8 mouse cellular contexts compared by ENCODE assay signal in genomic region chr5:30868981-30869380, GRCm38 (mm10). TPM values are rescaled to one million over a fixed set of nuclear protein-coding genes. Genes with fewer than 3 reads are reported as not detected.
DNase-seq lines count a peak whose midpoint lies in the region; ATAC-seq and TF ChIP-seq lines count a peak whose summit lies in the region.

No protein-coding gene starts in this region.

- WGBS in heart, adult 2 months = 14% methylated on average over 9 of the region's 9 CpGs
- WGBS in hindbrain, embryonic 13.5 days = 21% methylated on average over 9 of the region's 9 CpGs
- WGBS in liver, postnatal 0 days (ENCODE audit: insufficient replicate concordance) = 22% methylated on average over 9 of the region's 9 CpGs

- H3K27me3 ChIP-seq in heart, adult 2 months (ENCODE audit: control insufficient read depth, insufficient read depth, low read length) = no peaks in the 10 kb centered on the region
- no peaks in the 10 kb centered on the region for H3K27me3 ChIP-seq in hindbrain, embryonic 13.5 days
- no peaks in the 10 kb centered on the region for H3K27me3 ChIP-seq in liver, postnatal 0 days (ENCODE audit: insufficient read depth, low read length)

- intact Hi-C loops in heart, adult 2 months (cut with DNase I) = loop anchor here (1.0 to 5.0 kb wide), 4 partner anchors 19 to 62 kb away; partner anchors contain the start of genes Agbl5 and Ost4
- intact Hi-C loops in heart, postnatal 10 days (cut with DNase I) = loop anchor here (1.0 to 5.0 kb wide), 2 partner anchors 19 to 128 kb away; partner anchors contain the start of gene Agbl5
- intact Hi-C loops in left cerebral cortex, postnatal 36 days (cut with DNase I) = no loop called here

- peak overlapping the region; percentile 46 for H3K9ac ChIP-seq in heart, adult 2 months (ENCODE audit: low read depth, low read length)
- peak overlapping the region; percentile 90 for H3K9ac ChIP-seq in hindbrain, embryonic 13.5 days
- H3K9ac ChIP-seq in liver, postnatal 0 days (replicated peaks) = peak overlapping the region; percentile 84; the same call in 1 of the 2 replicates

- no peak for DNase-seq in heart, adult 2 months
- no peak for DNase-seq in heart, postnatal 10 days
- DNase-seq in embryo, embryonic 11 days = peak; percentile 52
- DNase-seq in liver, postnatal 0 days = peak; percentile 16
- no peak for DNase-seq in left cerebral cortex, postnatal 36 days (ENCODE audit: low spot score in 2 of 2)
- DNase-seq in frontal cortex, postnatal 14 days (ENCODE audit: low spot score in 2 of 2) = no peak

- no peak for TF ChIP-seq POLR2A in heart, adult 2 months (IDR thresholded peaks at IDR 0.05; ENCODE audit: insufficient read depth, low read depth, low read length)

- peaks cover 3% of the 10 kb centered on the region for H3K4me1 ChIP-seq in heart, adult 2 months (ENCODE audit: control insufficient read depth, insufficient read depth, low read length)
- H3K4me1 ChIP-seq in hindbrain, embryonic 13.5 days (replicated peaks) = peaks cover 26% of the 10 kb centered on the region
- H3K4me1 ChIP-seq in liver, postnatal 0 days (ENCODE audit: insufficient read depth) = peaks cover 11% of the 10 kb centered on the region; the same call in 1 of the 2 replicates

- H3K79me2 ChIP-seq in heart, adult 2 months (replicated peaks; ENCODE audit: control insufficient read depth, insufficient read depth, low read length) = no peaks in the 10 kb centered on the region

- ATAC-seq in hindbrain, embryonic 13.5 days (ENCODE audit: low FRiP score) = 0 out of 2 replicates have a peak, but pooled peaks have one; percentile 11
- ATAC-seq in liver, postnatal 0 days = no peak
- no peak for ATAC-seq in cerebellum, adult (ENCODE audit: insufficient number of reproducible peaks, low FRiP score, low TSS enrichment)

- H3K4me3 ChIP-seq in heart, adult 2 months = peak overlapping the region; percentile 73
- H3K4me3 ChIP-seq in hindbrain, embryonic 13.5 days = peak overlapping the region; percentile 76
- H3K4me3 ChIP-seq in liver, postnatal 0 days (ENCODE audit: low read depth, low read length) = peak overlapping the region; percentile 71

- no peak for TF ChIP-seq CTCF in heart, adult 2 months (IDR thresholded peaks at IDR 0.05)
- no peak for TF ChIP-seq CTCF in liver, postnatal 0 days (IDR thresholded peaks at IDR 0.05; ENCODE audit: low read depth)

- no peaks in the 10 kb centered on the region for H3K9me3 ChIP-seq in hindbrain, embryonic 13.5 days
- no peaks in the 10 kb centered on the region for H3K9me3 ChIP-seq in liver, postnatal 0 days (ENCODE audit: low read length)

- H3K36me3 ChIP-seq in heart, adult 2 months (ENCODE audit: control insufficient read depth, insufficient read depth, low read length) = peaks cover 4% of the 10 kb centered on the region; the same call in 1 of the 2 replicates
- peaks cover 64% of the 10 kb centered on the region for H3K36me3 ChIP-seq in hindbrain, embryonic 13.5 days
- peaks cover 30% of the 10 kb centered on the region for H3K36me3 ChIP-seq in liver, postnatal 0 days (replicated peaks; ENCODE audit: insufficient read depth, low read length)

- H3K4me2 ChIP-seq in hindbrain, embryonic 13.5 days = peak overlapping the region; percentile 87
- H3K4me2 ChIP-seq in liver, postnatal 0 days (ENCODE audit: low read depth, low read length) = peak overlapping the region; percentile 89

- no peak for TF ChIP-seq EP300 in heart, adult 2 months (IDR thresholded peaks at IDR 0.05; ENCODE audit: insufficient read depth, low read depth, low read length)
- TF ChIP-seq EP300 in liver, postnatal 0 days (IDR thresholded peaks at IDR 0.05; ENCODE audit: low read depth) = no peak

- H3K27ac ChIP-seq in heart, adult 2 months = peak overlapping the region; percentile 91
- H3K27ac ChIP-seq in hindbrain, embryonic 13.5 days = peak overlapping the region; percentile 80
- no peak overlapping the region for H3K27ac ChIP-seq in liver, postnatal 0 days (ENCODE audit: low read depth)

RNA-seq across cellular contexts. Expression of gene Tmem214, which starts 1.2 kb away (rescaled TPM):
- 10 to 100 TPM; 34.7 to 37.5 TPM for total RNA-seq in heart, adult 2 months (2021)
- 55.3 and 55.7 TPM in 2 replicates for polyA plus RNA-seq in heart, adult 2 months (2012; rRNA removed)
- total RNA-seq in heart, postnatal 10 days (2021) = 10 to 100 TPM; 48.9 TPM
- polyA plus RNA-seq in hindbrain, embryonic 13.5 days (2015; fragmentation: Nextera tagmentation; extraction: Ambion mirVana) = 59.5 and 61.9 TPM in 2 replicates
- polyA plus RNA-seq in liver, postnatal 0 days (2015; fragmentation: Nextera tagmentation; extraction: Ambion mirVana) = 32.1 and 33.0 TPM in 2 replicates
- 10 to 100 TPM; 51.9 to 79.5 TPM for total RNA-seq in left cerebral cortex, postnatal 36 days (2021)

RNA-seq across cellular contexts. Expression of gene Agbl5, which starts 19.5 kb away (rescaled TPM):
- 1 to 10 TPM; 4.3 to 4.8 TPM for total RNA-seq in heart, adult 2 months (2021)
- polyA plus RNA-seq in heart, adult 2 months (2012; rRNA removed) = 7.8 and 8.7 TPM in 2 replicates
- total RNA-seq in heart, postnatal 10 days (2021) = 1 to 10 TPM; 9.4 to 9.7 TPM
- 23.6 and 24.8 TPM in 2 replicates for polyA plus RNA-seq in hindbrain, embryonic 13.5 days (2015; fragmentation: Nextera tagmentation; extraction: Ambion mirVana)
- 3.1 and 3.2 TPM in 2 replicates for polyA plus RNA-seq in liver, postnatal 0 days (2015; fragmentation: Nextera tagmentation; extraction: Ambion mirVana)
- 10 to 100 TPM; 13.5 to 20.2 TPM for total RNA-seq in left cerebral cortex, postnatal 36 days (2021)

RNA-seq across cellular contexts. Expression of gene Ost4, which starts 38.6 kb away (rescaled TPM):
- 100 to 1,000 TPM; 160 to 161 TPM for total RNA-seq in heart, adult 2 months (2021)
- polyA plus RNA-seq in heart, adult 2 months (2012; rRNA removed) = 191 and 208 TPM in 2 replicates
- total RNA-seq in heart, postnatal 10 days (2021) = 100 to 1,000 TPM; 162 to 178 TPM
- polyA plus RNA-seq in hindbrain, embryonic 13.5 days (2015; fragmentation: Nextera tagmentation; extraction: Ambion mirVana) = 272 and 289 TPM in 2 replicates
- 263 and 277 TPM in 2 replicates for polyA plus RNA-seq in liver, postnatal 0 days (2015; fragmentation: Nextera tagmentation; extraction: Ambion mirVana)
- 10 to 100 TPM; 82.6 to 97.0 TPM for total RNA-seq in left cerebral cortex, postnatal 36 days (2021)

RNA-seq across cellular contexts. Expression of gene Emilin1, which starts 44.2 kb away (rescaled TPM):
- total RNA-seq in heart, adult 2 months (2021) = 10 to 100 TPM; 21.2 to 21.3 TPM
- polyA plus RNA-seq in heart, adult 2 months (2012; rRNA removed) = 30.6 and 31.3 TPM in 2 replicates
- 10 to 100 TPM; 68.4 to 76.3 TPM for total RNA-seq in heart, postnatal 10 days (2021)
- 23.6 and 30.2 TPM in 2 replicates for polyA plus RNA-seq in hindbrain, embryonic 13.5 days (2015; fragmentation: Nextera tagmentation; extraction: Ambion mirVana)
- 25.3 and 30.9 TPM in 2 replicates for polyA plus RNA-seq in liver, postnatal 0 days (2015; fragmentation: Nextera tagmentation; extraction: Ambion mirVana)
- total RNA-seq in left cerebral cortex, postnatal 36 days (2021) = 1 to 10 TPM; 1.7 to 5.1 TPM

RNA-seq across cellular contexts. Expression of gene Khk, which starts 52.2 kb away (rescaled TPM):
- 10 to 100 TPM; 22.6 to 29.6 TPM for total RNA-seq in heart, adult 2 months (2021)
- 31.8 and 40.9 TPM in 2 replicates for polyA plus RNA-seq in heart, adult 2 months (2012; rRNA removed)
- 10 to 100 TPM in 1 of 2 experiments, 1 to 10 TPM in 1; 9.5 to 12.7 TPM for total RNA-seq in heart, postnatal 10 days (2021)
- 8.7 and 9.1 TPM in 2 replicates for polyA plus RNA-seq in hindbrain, embryonic 13.5 days (2015; fragmentation: Nextera tagmentation; extraction: Ambion mirVana)
- 56.9 and 57.7 TPM in 2 replicates for polyA plus RNA-seq in liver, postnatal 0 days (2015; fragmentation: Nextera tagmentation; extraction: Ambion mirVana)
- 10 to 100 TPM; 14.4 TPM for total RNA-seq in left cerebral cortex, postnatal 36 days (2021)

Comparison
In these comparisons a context has a peak if more than half of its experiments do, and no peak if none do; other contexts are left out.
1. DNase-seq: peak in embryo, embryonic 11 days (single experiment) and liver, postnatal 0 days (single experiment); none in heart, adult 2 months (0 of 2), heart, postnatal 10 days (0 of 2), left cerebral cortex, postnatal 36 days (0 of 2) and frontal cortex, postnatal 14 days (0 of 2).
2. Peak in every context shown above with its lines, with median percentiles within 50 percentile points of each other: H3K4me3 ChIP-seq and H3K9ac ChIP-seq.